Mouse (Mus musculus): ENCODE results near the gene Vrk3. TPM values are rescaled to one million over a fixed set of nuclear protein-coding genes. Genes with fewer than 3 reads are reported as not detected.

Gene Vrk3
- polyA plus RNA-seq, 1 experiment from 2014 or later = 39.1 TPM

GRCm38 (mm10) chr7:44821666-44822448, 73.6 kb downstream of the Vrk3 start:
- H3K36me3 ChIP-seq (replicated peaks) = peaks cover 12% of the 10 kb centered on the region; the same call in 1 of the 2 replicates
- H3K4me2 ChIP-seq = no peak overlapping the region
- no peak overlapping the region for H3K27ac ChIP-seq
- H3K9ac ChIP-seq = no peak overlapping the region
- no peak overlapping the region for H3K4me3 ChIP-seq (replicated peaks)
- 88% methylated on average over 7 of the region's 7 CpGs for WGBS
- ATAC-seq (ENCODE audit: low FRiP score) = no peak
- H3K9me3 ChIP-seq = no peaks in the 10 kb centered on the region
- H3K27me3 ChIP-seq = no peaks in the 10 kb centered on the region
- peaks cover 59% of the 10 kb centered on the region for H3K4me1 ChIP-seq

GRCm38 (mm10) chr7:44823409-44823808, 75.2 kb downstream of the Vrk3 start:
- H3K4me2 ChIP-seq = no peak overlapping the region
- H3K9ac ChIP-seq = no peak overlapping the region
- no peak overlapping the region for H3K27ac ChIP-seq
- H3K36me3 ChIP-seq (replicated peaks) = peaks cover 23% of the 10 kb centered on the region
- H3K9me3 ChIP-seq = no peaks in the 10 kb centered on the region
- H3K4me1 ChIP-seq = peaks cover 43% of the 10 kb centered on the region
- no peak for ATAC-seq (ENCODE audit: low FRiP score)
- H3K27me3 ChIP-seq = no peaks in the 10 kb centered on the region
- no peak overlapping the region for H3K4me3 ChIP-seq (replicated peaks)
- 34% methylated on average over 7 of the region's 7 CpGs for WGBS

- Histone ChIP-seq H3K9ac (no peak overlapping the region), H3K4me1 (peaks cover 29% of the 10 kb centered on the region), H3K27me3 (no peaks in the 10 kb centered on the region), H3K27ac (0 out of 2 replicates have a peak overlapping the region, but pooled peaks have one; percentile 31), H3K36me3 (replicated peaks) (peaks cover 35% of the 10 kb centered on the region), H3K9me3 (no peaks in the 10 kb centered on the region), H3K4me2 (no peak overlapping the region), H3K4me3 (replicated peaks) (no peak overlapping the region)
- ATAC-seq (ENCODE audit: low FRiP score) = peak; percentile 70
- 23% methylated on average over 3 of the region's 3 CpGs for WGBS
Measured at GRCm38 (mm10) chr7:44824872-44825271, 76.7 kb downstream of the Vrk3 start.

GRCm38 (mm10) chr7:44826771-44827170, 78.6 kb downstream of the Vrk3 start:
- Histone ChIP-seq H3K9ac (no peak overlapping the region), H3K27ac (no peak overlapping the region), H3K9me3 (no peaks in the 10 kb centered on the region), H3K4me2 (no peak overlapping the region), H3K36me3 (replicated peaks) (peaks cover 53% of the 10 kb centered on the region), H3K4me3 (replicated peaks) (no peak overlapping the region), H3K27me3 (no peaks in the 10 kb centered on the region), H3K4me1 (peaks cover 21% of the 10 kb centered on the region)
- ATAC-seq (ENCODE audit: low FRiP score) = no peak
- 90% methylated on average over 3 of the region's 3 CpGs for WGBS

Other genes starting within 250 kb of the Vrk3 start
- 0.13 and 0.17 TPM in 2 replicates for gene Mybpc2, start 223.8 kb upstream of the Vrk3 start, polyA plus RNA-seq (2016; fragmentation: Nextera tagmentation; extraction: Ambion mirVana)
- gene Spib, start 216.3 kb upstream of the Vrk3 start, polyA plus RNA-seq (2016; fragmentation: Nextera tagmentation; extraction: Ambion mirVana) = not detected in 2 replicates
- 111 and 126 TPM in 2 replicates for gene Pold1, start 199.6 kb upstream of the Vrk3 start, polyA plus RNA-seq (2016; fragmentation: Nextera tagmentation; extraction: Ambion mirVana)
- gene Nr1h2, start 194.5 kb upstream of the Vrk3 start, polyA plus RNA-seq (2016; fragmentation: Nextera tagmentation; extraction: Ambion mirVana) = 72.7 and 73.5 TPM in 2 replicates
- gene Napsa, start 176.0 kb upstream of the Vrk3 start, polyA plus RNA-seq (2016; fragmentation: Nextera tagmentation; extraction: Ambion mirVana) = 0.38 and 0.51 TPM in 2 replicates
- gene Kcnc3, start 157.7 kb upstream of the Vrk3 start, polyA plus RNA-seq (2016; fragmentation: Nextera tagmentation; extraction: Ambion mirVana) = 1.7 and 1.9 TPM in 2 replicates
- 2.1 and 2.3 TPM in 2 replicates for gene Myh14, start 77.6 kb upstream of the Vrk3 start, polyA plus RNA-seq (2016; fragmentation: Nextera tagmentation; extraction: Ambion mirVana)
- gene Izumo2, start 39.7 kb upstream of the Vrk3 start, polyA plus RNA-seq (2016; fragmentation: Nextera tagmentation; extraction: Ambion mirVana) = not detected in 2 replicates
- 2.3 and 2.4 TPM in 2 replicates for gene Zfp473, start 2.6 kb downstream of the Vrk3 start, polyA plus RNA-seq (2016; fragmentation: Nextera tagmentation; extraction: Ambion mirVana)
- 94.6 and 105 TPM in 2 replicates for gene Nup62, start 67.7 kb downstream of the Vrk3 start, polyA plus RNA-seq (2016; fragmentation: Nextera tagmentation; extraction: Ambion mirVana)
- 2.3 and 2.5 TPM in 2 replicates for gene Il4i1, start 68.0 kb downstream of the Vrk3 start, polyA plus RNA-seq (2016; fragmentation: Nextera tagmentation; extraction: Ambion mirVana)
- gene Atf5, start 68.2 kb downstream of the Vrk3 start, polyA plus RNA-seq (2016; fragmentation: Nextera tagmentation; extraction: Ambion mirVana) = 6.9 and 7.1 TPM in 2 replicates
- gene Akt1s1, start 100.6 kb downstream of the Vrk3 start, polyA plus RNA-seq (2016; fragmentation: Nextera tagmentation; extraction: Ambion mirVana) = 95.2 and 96.0 TPM in 2 replicates
- 80.7 and 83.8 TPM in 2 replicates for gene Tbc1d17, start 100.7 kb downstream of the Vrk3 start, polyA plus RNA-seq (2016; fragmentation: Nextera tagmentation; extraction: Ambion mirVana)
- gene Pnkp, start 108.7 kb downstream of the Vrk3 start, polyA plus RNA-seq (2016; fragmentation: Nextera tagmentation; extraction: Ambion mirVana) = 37.8 and 39.1 TPM in 2 replicates
- 595 and 609 TPM in 2 replicates for gene Ptov1, start 121.4 kb downstream of the Vrk3 start, polyA plus RNA-seq (2016; fragmentation: Nextera tagmentation; extraction: Ambion mirVana)
- 172 and 178 TPM in 2 replicates for gene Med25, start 144.3 kb downstream of the Vrk3 start, polyA plus RNA-seq (2016; fragmentation: Nextera tagmentation; extraction: Ambion mirVana)
- 27.4 and 28.7 TPM in 2 replicates for gene Fuz, start 147.7 kb downstream of the Vrk3 start, polyA plus RNA-seq (2016; fragmentation: Nextera tagmentation; extraction: Ambion mirVana)
- gene Ap2a1, start 181.1 kb downstream of the Vrk3 start, polyA plus RNA-seq (2016; fragmentation: Nextera tagmentation; extraction: Ambion mirVana) = 85.8 and 94.4 TPM in 2 replicates
- gene Tsks, start 194.8 kb downstream of the Vrk3 start, polyA plus RNA-seq (2016; fragmentation: Nextera tagmentation; extraction: Ambion mirVana) = 0.27 TPM in 1 of 2 replicates, not detected in the other
- gene Cpt1c, start 226.4 kb downstream of the Vrk3 start, polyA plus RNA-seq (2016; fragmentation: Nextera tagmentation; extraction: Ambion mirVana) = 35.1 and 38.1 TPM in 2 replicates
- gene Prmt1, start 238.2 kb downstream of the Vrk3 start, polyA plus RNA-seq (2016; fragmentation: Nextera tagmentation; extraction: Ambion mirVana) = 585 and 631 TPM in 2 replicates
- gene Irf3, start 249.2 kb downstream of the Vrk3 start, polyA plus RNA-seq (2016; fragmentation: Nextera tagmentation; extraction: Ambion mirVana) = 72.4 and 73.0 TPM in 2 replicates